Comparison of ENCODE assay signal across 20 mouse cellular contexts in genomic region chr1:135838626-135839025, GRCm38 (mm10). TPM values are rescaled to one million over a fixed set of nuclear protein-coding genes. Genes with fewer than 3 reads are reported as not detected.
DNase-seq lines count a peak whose midpoint lies in the region; ATAC-seq and TF ChIP-seq lines count a peak whose summit lies in the region.
"Had no signal": no experiment of that assay in that cellular context is flagged by ENCODE, and none has a peak within 500 bp of the region (broad histone marks: within the 10 kb centered on the region; RNA-seq: fewer than 3 reads in every experiment).

No protein-coding gene starts in this region.

- no peaks in the 10 kb centered on the region for H3K9me3 ChIP-seq in heart, embryonic 10.5 days
- H3K9me3 ChIP-seq in heart, embryonic 14.5 days (ENCODE audit: control insufficient read depth, low read length), result no peaks in the 10 kb centered on the region
- no peaks in the 10 kb centered on the region for H3K9me3 ChIP-seq in heart, postnatal 0 days (replicated peaks; ENCODE audit: control insufficient read depth, low read length)
- H3K9me3 ChIP-seq: embryonic facial prominence, embryonic 13.5 days; forebrain, embryonic 13.5 days; hindbrain, embryonic 15.5 days had no signal

- no peak for DNase-seq in heart, embryonic 10.5 days (ENCODE audit: low spot score)
- DNase-seq in heart, postnatal 36 days, result no peak
- DNase-seq in heart, postnatal 14 days, result no peak
- DNase-seq in heart, postnatal 0 days (ENCODE audit: low spot score), result no peak
- DNase-seq in retina, postnatal 1 day, result peak; percentile 92
- DNase-seq: adrenal gland, postnatal 10 days; cerebellum, adult 11 months; cerebellum, adult 8-10 months; cerebellum, postnatal 25 days; forebrain, postnatal 0 days; gastrocnemius, postnatal 25 days; kidney, adult 2 months had no signal

- 21% methylated on average over 4 of the region's 4 CpGs for whole genome bisulfite sequencing in heart, embryonic 10.5 days
- 26% methylated on average over 4 of the region's 4 CpGs for WGBS in heart, embryonic 14.5 days
- 21% methylated on average over 4 of the region's 4 CpGs for WGBS in heart, postnatal 0 days

- intact Hi-C loops in heart, postnatal 36 days (cut with DNase I), result no loop called here
- intact Hi-C loops in heart, postnatal 14 days (cut with DNase I), result no loop called here

- ATAC-seq in heart, embryonic 14.5 days (ENCODE audit: insufficient number of reproducible peaks, insufficient read depth, low FRiP score, low read depth), result no peak
- ATAC-seq in heart, postnatal 0 days (ENCODE audit: insufficient read depth, low read depth), result no peak
- ATAC-seq in erythroblast, adult 5-6 weeks (replicated peaks; ENCODE audit: low FRiP score, poor library complexity, severe bottlenecking), result no peak
- ATAC-seq: forebrain, embryonic 13.5 days; forebrain, postnatal 0 days; intestine, embryonic 16.5 days had no signal

- no peak for TF ChIP-seq EP300 in heart, postnatal 0 days (IDR thresholded peaks at IDR 0.05; ENCODE audit: low read depth)

- peak overlapping the region; percentile 89 for H3K9ac ChIP-seq in heart, embryonic 14.5 days (ENCODE audit: low read length)
- peak overlapping the region; percentile 88 for H3K9ac ChIP-seq in heart, postnatal 0 days (replicated peaks; ENCODE audit: low read depth, low read length)
- H3K9ac ChIP-seq: embryonic facial prominence, embryonic 13.5 days; forebrain, embryonic 13.5 days; forebrain, postnatal 0 days; hindbrain, embryonic 15.5 days had no signal

- TF ChIP-seq CTCF in heart, postnatal 0 days (IDR thresholded peaks at IDR 0.05; ENCODE audit: low read depth), result no peak

- peaks cover 44% of the 10 kb centered on the region for H3K36me3 ChIP-seq in heart, embryonic 10.5 days
- peaks cover 60% of the 10 kb centered on the region for H3K36me3 ChIP-seq in heart, embryonic 14.5 days (ENCODE audit: control insufficient read depth, insufficient read depth, low read length)
- H3K36me3 ChIP-seq in heart, postnatal 0 days (replicated peaks; ENCODE audit: control insufficient read depth, insufficient read depth, low read length), result peaks cover 39% of the 10 kb centered on the region
- H3K36me3 ChIP-seq: embryonic facial prominence, embryonic 13.5 days; hindbrain, embryonic 15.5 days had no signal

- H3K4me1 ChIP-seq in heart, embryonic 10.5 days, result peaks cover 69% of the 10 kb centered on the region
- H3K4me1 ChIP-seq in heart, embryonic 14.5 days (ENCODE audit: control insufficient read depth in 2 of 2, insufficient read depth in 2 of 2, low read length in 2 of 2), result peaks cover 51 to 64% of the 10 kb centered on the region in 2 experiments
- peaks cover 44% of the 10 kb centered on the region for H3K4me1 ChIP-seq in heart, postnatal 0 days (ENCODE audit: control insufficient read depth, insufficient read depth)
- H3K4me1 ChIP-seq: forebrain, embryonic 13.5 days; hindbrain, embryonic 15.5 days had no signal

- H3K27ac ChIP-seq in heart, embryonic 10.5 days, result peak overlapping the region; percentile 92
- peak overlapping the region; percentile 95 to 100 for H3K27ac ChIP-seq in heart, embryonic 14.5 days (replicated peaks in 1 of 2; ENCODE audit: control insufficient read depth in 1 of 2, insufficient read depth in 1 of 2, low read depth in 2 of 2, low read length in 2 of 2)
- H3K27ac ChIP-seq in heart, postnatal 0 days (ENCODE audit: low read depth), result peak overlapping the region; percentile 98
- H3K27ac ChIP-seq: embryonic facial prominence, embryonic 13.5 days; forebrain, embryonic 13.5 days; hindbrain, embryonic 15.5 days had no signal

- peak overlapping the region; percentile 75 for H3K4me2 ChIP-seq in heart, embryonic 14.5 days (ENCODE audit: low read length)
- H3K4me2 ChIP-seq in heart, postnatal 0 days (ENCODE audit: low read depth, low read length), result peak overlapping the region; percentile 59
- H3K4me2 ChIP-seq: embryonic facial prominence, embryonic 13.5 days; forebrain, embryonic 13.5 days; hindbrain, embryonic 15.5 days had no signal

- no peaks in the 10 kb centered on the region for H3K27me3 ChIP-seq in heart, embryonic 10.5 days (ENCODE audit: insufficient read depth, poor library complexity, severe bottlenecking)
- no peaks in the 10 kb centered on the region for H3K27me3 ChIP-seq in heart, embryonic 14.5 days (ENCODE audit: control insufficient read depth, insufficient read depth, low read length)
- H3K27me3 ChIP-seq in heart, postnatal 0 days (ENCODE audit: control insufficient read depth, insufficient read depth, low read length), result no peaks in the 10 kb centered on the region
- H3K27me3 ChIP-seq: embryonic facial prominence, embryonic 13.5 days; forebrain, embryonic 13.5 days; hindbrain, embryonic 15.5 days had no signal

- peak overlapping the region; percentile 63 for H3K4me3 ChIP-seq in heart, embryonic 10.5 days
- peak overlapping the region; percentile 52 to 71 for H3K4me3 ChIP-seq in heart, embryonic 14.5 days (ENCODE audit: control insufficient read depth in 1 of 2, insufficient read depth in 1 of 2, low read depth in 1 of 2, low read length in 2 of 2)
- peak overlapping the region; percentile 56 for H3K4me3 ChIP-seq in heart, postnatal 0 days (ENCODE audit: low read depth, low read length)
- H3K4me3 ChIP-seq: embryonic facial prominence, embryonic 13.5 days; forebrain, embryonic 13.5 days; hindbrain, embryonic 15.5 days had no signal

RNA-seq across cellular contexts. Expression of gene Tnnt2, which starts 2.5 kb away (rescaled TPM):
- polyA plus RNA-seq in heart, embryonic 10.5 days (2016; fragmentation: Nextera tagmentation; extraction: Ambion mirVana), result 2,168 and 3,634 TPM in 2 replicates
- 1,000 to 10,000 TPM; 8,733 to 8,759 TPM for total RNA-seq in heart, postnatal 36 days (2021)
- polyA plus RNA-seq in heart, embryonic 14.5 days (2014; fragmentation: Nextera tagmentation; extraction: Ambion mirVana), result 7,347 and 7,875 TPM in 2 replicates
- 1,000 to 10,000 TPM; 7,950 to 8,027 TPM for total RNA-seq in heart, postnatal 14 days (2021)
- total RNA-seq in heart, postnatal 0 days (2014; rRNA removed; ENCODE audit: low replicate concordance), result 1,865 and 1,929 TPM in 2 replicates
- 13,184 and 14,025 TPM in 2 replicates for polyA plus RNA-seq in heart, postnatal 0 days (2015; fragmentation: Nextera tagmentation; extraction: Ambion mirVana)
- not detected in 2 replicates for total RNA-seq in erythroblast, adult 5-6 weeks (2015; ENCODE audit: low replicate concordance)
- not detected in 2 replicates for total RNA-seq in erythroblast, adult 5-6 weeks (2017; ENCODE audit: low replicate concordance)
- total RNA-seq: granulocyte monocyte progenitor cell, adult 5-6 weeks; MEL had no signal

RNA-seq across cellular contexts. Expression of gene Lad1, which starts 20.2 kb away (rescaled TPM):
- polyA plus RNA-seq in heart, embryonic 10.5 days (2016; fragmentation: Nextera tagmentation; extraction: Ambion mirVana), result 3.3 and 6.8 TPM in 2 replicates
- total RNA-seq in heart, postnatal 36 days (2021), result 1 to 10 TPM; 5.6 to 8.2 TPM
- 3.1 and 4.8 TPM in 2 replicates for polyA plus RNA-seq in heart, embryonic 14.5 days (2014; fragmentation: Nextera tagmentation; extraction: Ambion mirVana)
- total RNA-seq in heart, postnatal 14 days (2021), result 1 to 10 TPM; 4.9 to 6.0 TPM
- total RNA-seq in heart, postnatal 0 days (2014; rRNA removed; ENCODE audit: low replicate concordance), result 4.4 and 32.9 TPM in 2 replicates
- 9.1 and 11.1 TPM in 2 replicates for polyA plus RNA-seq in heart, postnatal 0 days (2015; fragmentation: Nextera tagmentation; extraction: Ambion mirVana)
- not detected in 2 replicates for total RNA-seq in erythroblast, adult 5-6 weeks (2015; ENCODE audit: low replicate concordance)
- not detected in 2 replicates for total RNA-seq in erythroblast, adult 5-6 weeks (2017; ENCODE audit: low replicate concordance)
- total RNA-seq: gastrocnemius, postnatal 25 days; granulocyte monocyte progenitor cell, adult 5-6 weeks; MEL had no signal

RNA-seq across cellular contexts. Expression of gene Tnni1, which starts 59.4 kb away (rescaled TPM):
- polyA plus RNA-seq in heart, embryonic 10.5 days (2016; fragmentation: Nextera tagmentation; extraction: Ambion mirVana), result 2,290 and 3,821 TPM in 2 replicates
- 1 to 10 TPM; 1.0 to 1.4 TPM for total RNA-seq in heart, postnatal 36 days (2021)
- 5,020 and 5,035 TPM in 2 replicates for polyA plus RNA-seq in heart, embryonic 14.5 days (2014; fragmentation: Nextera tagmentation; extraction: Ambion mirVana)
- total RNA-seq in heart, postnatal 14 days (2021), result 10 to 100 TPM; 18.6 to 29.4 TPM
- total RNA-seq in heart, postnatal 0 days (2014; rRNA removed; ENCODE audit: low replicate concordance), result 4,186 and 4,592 TPM in 2 replicates
- polyA plus RNA-seq in heart, postnatal 0 days (2015; fragmentation: Nextera tagmentation; extraction: Ambion mirVana), result 4,392 and 4,399 TPM in 2 replicates
- not detected in 2 replicates for total RNA-seq in erythroblast, adult 5-6 weeks (2015; ENCODE audit: low replicate concordance)
- total RNA-seq in erythroblast, adult 5-6 weeks (2017; ENCODE audit: low replicate concordance), result not detected in 2 replicates
- total RNA-seq: granulocyte monocyte progenitor cell, adult 5-6 weeks; MEL had no signal

Comparison
In these comparisons a context has a peak if more than half of its experiments do, and no peak if none do; other contexts are left out.
1. RNA of gene Tnni1, which starts 59.4 kb away (total RNA-seq): 4,186 to 4,592 TPM in heart, postnatal 0 days; 18.6 to 29.4 TPM in heart, postnatal 14 days, 1.0 to 1.4 TPM in heart, postnatal 36 days and not detected in erythroblast, adult 5-6 weeks; every median in the first group is over 100 times any median in the second.
2. RNA of gene Tnnt2, which starts 2.5 kb away (total RNA-seq): 8,733 to 8,759 TPM in heart, postnatal 36 days, 7,950 to 8,027 TPM in heart, postnatal 14 days and 1,865 to 1,929 TPM in heart, postnatal 0 days; not detected in erythroblast, adult 5-6 weeks; every median in the first group is over 1,000 times any median in the second.
3. Peak in every context shown above with its lines, with median percentiles within 50 percentile points of each other: H3K27ac ChIP-seq and H3K4me3 ChIP-seq.